Mouse (Mus musculus) liver, adult 2 months (tissue): ENCODE data around the gene Aass.

ENCODE experiments used
- CTCF ChIP-seq: fragments of 200-500 bp; IDR thresholded peaks from 2 replicates; pipeline ENCODE4 v1.5.1; 2011; ENCODE audit warnings: low read depth, low read length, control low read depth
- POLR2A ChIP-seq: fragments of 200-500 bp; IDR thresholded peaks from 2 replicates; pipeline ENCODE4 v1.6.1; 2011; ENCODE audit warnings: low read length, control low read depth; ENCODE audit not compliant: insufficient read depth; ENCODE audit errors: extremely low read depth

DNA sequence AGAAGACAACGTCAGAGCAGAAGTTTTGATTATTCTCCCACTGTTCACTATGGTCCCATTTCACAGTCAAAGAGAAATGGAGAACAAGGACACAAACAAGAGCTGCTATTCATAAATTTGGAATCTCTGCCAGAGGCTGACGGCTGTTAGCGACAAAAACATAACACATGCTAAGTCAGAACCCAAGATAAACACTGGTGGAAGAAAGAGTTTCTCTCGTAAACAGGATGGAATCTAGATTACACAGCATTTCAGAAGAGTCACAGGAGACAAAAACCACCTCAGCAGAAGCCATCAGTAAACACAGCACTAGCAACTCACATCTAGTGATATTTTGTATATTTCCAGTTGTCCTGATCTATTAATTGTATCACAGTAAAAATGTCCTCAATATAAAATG lies 26.4 kb downstream of the Aass start:
- TF ChIP-seq CTCF (no peak), POLR2A (no peak)
